Mouse (Mus musculus) retina, postnatal 1 day (tissue): ENCODE measurements at regions not wholly inside any gene's neighbourhood (a gene's known extent, or its start where the extent isn't known, plus 50 kb on each side); places are given as distances from the start of the nearest gene placed in this dataset.
"Not testable (repeated sequence)": the region's sequence is repeated elsewhere in the genome, so short reads cannot be mapped to it uniquely, and the experiment has no call there.

Experiments used
- DNase-seq: peaks from one replicate; pipeline ENCODE4 v3.0.0-alpha.2; 2012

DNA sequence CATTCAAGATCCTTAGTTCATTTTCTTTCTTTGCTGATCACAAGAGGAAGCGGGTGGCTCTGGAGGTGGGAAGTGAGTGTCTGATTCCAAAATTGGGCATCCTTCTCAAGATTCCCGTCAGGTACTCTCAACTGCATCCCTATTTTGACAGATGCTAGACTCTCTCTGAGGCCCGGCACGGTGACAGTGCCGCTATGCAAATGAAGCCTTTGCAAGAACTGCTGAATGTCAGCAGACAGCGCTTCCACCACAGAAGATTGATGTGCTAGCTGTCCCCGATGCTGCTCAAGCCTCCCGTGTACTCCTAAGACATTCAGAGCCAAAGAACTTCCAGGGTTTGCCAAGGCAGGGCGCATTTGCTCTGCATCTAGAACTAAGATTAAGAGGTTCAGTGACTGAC is 50.9 kb upstream of the Cpne4 start:
- DNase-seq: no peak

DNA sequence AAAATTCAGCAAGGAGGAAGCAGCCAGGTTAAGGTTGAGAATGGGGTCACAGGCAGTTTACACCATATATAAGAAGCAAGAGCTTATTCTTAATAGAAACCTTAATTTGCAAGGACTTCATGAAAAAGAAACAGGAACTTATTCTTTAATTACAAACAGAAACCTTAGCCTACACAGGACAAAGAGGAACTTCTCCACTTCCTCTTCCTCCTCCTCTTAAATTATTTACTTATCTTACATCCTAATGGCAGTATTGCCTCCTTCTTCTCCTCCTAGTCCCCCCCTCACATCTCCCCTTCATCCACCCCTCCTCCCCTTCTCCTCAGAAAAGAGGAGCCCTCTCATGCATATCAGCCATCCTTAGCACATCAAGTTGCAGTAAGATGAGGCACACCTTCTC is 56.4 kb upstream of the Cpne4 start:
- DNase-seq: no peak

DNA sequence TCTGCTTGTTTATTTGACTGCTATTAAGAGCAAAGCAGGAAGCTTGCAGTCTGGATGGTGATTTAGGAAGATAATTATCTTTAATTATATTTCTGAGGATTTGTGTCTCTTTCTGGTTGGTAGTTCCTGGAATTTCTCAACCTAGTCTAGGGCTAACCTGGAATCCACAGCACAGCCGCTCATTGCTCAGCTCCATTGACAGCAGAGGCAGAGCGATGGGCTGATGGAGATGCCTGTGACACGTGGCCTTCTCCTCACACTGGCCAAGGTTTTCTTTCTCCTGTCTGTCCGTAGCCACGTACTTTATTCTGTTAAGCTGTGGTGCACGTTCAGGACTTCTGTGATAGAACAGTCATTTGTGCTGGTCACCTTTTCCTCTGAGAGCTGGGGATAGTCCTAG is 57.7 kb upstream of the Cpne4 start:
- DNase-seq: no peak

DNA sequence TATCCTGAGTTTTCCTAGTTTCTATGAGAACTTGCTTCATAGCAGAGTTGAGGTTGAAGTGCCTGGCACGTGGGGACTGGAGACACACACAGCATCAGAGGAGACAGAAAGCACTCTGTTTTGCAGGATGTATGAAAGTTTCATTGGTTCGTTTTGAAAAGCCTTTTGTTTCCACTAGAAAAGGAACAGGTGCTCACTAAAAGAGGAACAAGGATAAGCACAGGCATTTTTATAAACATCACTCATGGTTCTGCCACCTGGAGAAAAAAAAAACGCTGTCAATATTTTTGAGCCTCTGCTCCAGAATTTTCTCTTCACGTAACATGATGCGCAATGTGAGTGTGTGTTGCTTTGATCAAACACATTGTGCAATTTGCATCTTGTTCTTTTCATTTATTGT is 64.6 kb upstream of the Cpne4 start:
- DNase-seq: no peak

DNA sequence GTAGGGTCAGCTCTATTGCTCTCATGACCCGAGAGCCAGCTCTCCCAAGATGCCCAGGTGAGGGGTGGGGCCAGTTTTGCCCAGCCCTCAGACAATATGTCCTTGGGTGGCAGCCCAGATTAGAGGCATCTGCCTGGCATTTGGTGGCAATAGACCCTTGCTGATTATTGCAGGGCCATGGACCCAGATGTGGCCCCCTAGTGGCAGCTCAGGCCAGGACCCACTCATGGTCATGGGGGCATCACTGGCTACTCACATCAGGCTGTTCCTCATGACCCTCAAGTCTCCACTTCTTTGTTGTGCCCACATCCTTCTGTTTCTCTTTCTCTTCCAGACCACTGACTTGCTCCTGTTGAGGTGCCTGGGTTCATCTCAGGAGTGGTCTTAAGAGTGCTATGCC is 66.4 kb upstream of the Cpne4 start:
- DNase-seq: no peak

DNA sequence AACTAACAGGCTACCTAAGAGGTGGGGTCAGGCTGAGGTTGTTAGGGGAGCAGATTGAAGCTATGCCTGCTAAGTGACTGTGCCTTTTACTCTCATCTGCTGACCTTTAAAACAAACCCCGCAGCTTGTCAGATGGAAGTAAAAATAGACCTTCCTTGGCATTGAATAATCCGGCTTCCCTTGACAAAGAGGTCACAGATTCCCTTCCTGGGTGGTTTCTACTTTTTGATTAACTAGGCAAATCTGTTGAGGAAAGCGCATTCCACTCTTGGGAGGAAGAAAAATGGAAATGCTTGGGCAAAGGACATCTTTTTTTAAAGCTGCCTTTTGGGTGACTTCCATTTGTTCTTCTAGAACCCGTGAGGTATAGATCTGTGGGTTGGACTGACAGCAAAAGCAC is 72.3 kb upstream of the Cpne4 start:
- DNase-seq: no peak

DNA sequence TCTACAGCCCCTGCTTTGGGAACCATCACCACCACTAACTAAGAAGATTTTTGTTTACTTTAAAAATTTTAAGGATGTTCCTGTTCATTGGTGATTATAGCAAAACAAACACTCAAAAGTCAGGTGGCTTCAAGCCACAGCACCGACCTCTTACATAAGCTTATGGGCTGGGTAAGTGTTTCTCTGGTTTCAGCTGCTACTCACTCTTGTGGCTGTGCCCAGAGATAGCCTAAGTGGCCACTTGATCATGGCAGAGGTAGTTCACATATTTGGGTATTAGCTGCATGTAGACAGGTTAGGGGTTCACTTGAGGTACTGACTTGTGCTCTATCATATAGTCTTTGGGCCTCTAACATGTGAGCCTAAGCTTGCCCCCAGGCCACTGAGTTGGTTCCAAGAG is 79.8 kb upstream of the Cpne4 start:
- no peak for DNase-seq

DNA sequence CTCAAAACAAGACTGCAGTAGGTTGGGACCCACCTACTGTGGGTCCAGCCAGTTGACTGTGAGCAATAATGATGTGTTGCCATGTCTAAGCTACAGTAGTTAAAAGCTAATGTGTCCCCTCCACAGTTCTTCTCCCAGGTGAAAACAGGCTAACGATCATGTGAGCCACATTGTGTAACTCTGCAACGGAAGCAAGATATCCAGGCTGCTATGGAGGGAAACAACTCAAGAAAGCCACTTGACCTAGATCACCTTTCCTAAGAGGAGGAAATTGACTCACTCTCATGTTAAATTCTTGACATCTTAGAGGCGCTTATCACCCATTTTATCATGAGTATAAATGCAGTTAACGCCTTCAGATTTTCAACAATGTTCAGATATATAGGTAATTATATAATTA is 83.4 kb upstream of the Cpne4 start:
- DNase-seq: no peak

DNA sequence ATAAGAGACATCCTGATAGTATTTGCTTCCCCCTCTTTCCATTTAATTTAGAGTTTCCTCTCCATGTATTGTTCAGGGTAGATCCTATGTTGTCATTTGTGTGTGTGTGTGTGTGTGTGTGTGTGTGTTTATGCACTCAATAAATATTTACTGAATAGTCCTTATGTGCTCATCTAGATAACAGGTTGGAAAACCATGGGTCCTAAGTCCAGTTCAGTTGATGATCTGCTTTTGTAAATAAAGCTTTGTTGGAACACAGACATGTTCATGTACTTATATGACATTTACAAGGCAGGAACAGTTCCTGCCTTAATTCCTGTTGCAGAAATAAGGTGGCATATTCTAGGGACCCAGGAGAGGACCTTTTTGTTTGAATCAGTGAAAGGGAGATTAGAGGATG is 87.0 kb upstream of the Cpne4 start:
- DNase-seq: no peak

DNA sequence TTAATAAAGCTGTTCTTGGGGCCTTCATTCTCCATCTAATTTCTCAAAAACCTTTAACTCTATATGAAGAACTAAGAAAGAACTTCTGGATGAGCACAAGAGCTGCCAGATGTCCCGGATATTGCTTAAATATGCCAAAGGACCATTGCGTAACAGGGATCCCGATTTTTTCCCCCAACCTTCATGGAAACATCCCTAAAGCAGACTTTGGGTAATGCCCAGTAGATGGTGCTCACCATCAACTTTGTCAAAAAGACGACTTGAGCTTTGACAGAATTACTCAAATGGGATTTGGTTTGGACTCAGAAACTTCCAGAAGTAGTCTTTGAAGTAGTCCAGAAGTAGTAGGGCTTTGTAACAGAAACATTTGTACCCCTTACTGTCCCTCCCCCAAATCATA is 89.5 kb upstream of the Cpne4 start:
- no peak for DNase-seq

DNA sequence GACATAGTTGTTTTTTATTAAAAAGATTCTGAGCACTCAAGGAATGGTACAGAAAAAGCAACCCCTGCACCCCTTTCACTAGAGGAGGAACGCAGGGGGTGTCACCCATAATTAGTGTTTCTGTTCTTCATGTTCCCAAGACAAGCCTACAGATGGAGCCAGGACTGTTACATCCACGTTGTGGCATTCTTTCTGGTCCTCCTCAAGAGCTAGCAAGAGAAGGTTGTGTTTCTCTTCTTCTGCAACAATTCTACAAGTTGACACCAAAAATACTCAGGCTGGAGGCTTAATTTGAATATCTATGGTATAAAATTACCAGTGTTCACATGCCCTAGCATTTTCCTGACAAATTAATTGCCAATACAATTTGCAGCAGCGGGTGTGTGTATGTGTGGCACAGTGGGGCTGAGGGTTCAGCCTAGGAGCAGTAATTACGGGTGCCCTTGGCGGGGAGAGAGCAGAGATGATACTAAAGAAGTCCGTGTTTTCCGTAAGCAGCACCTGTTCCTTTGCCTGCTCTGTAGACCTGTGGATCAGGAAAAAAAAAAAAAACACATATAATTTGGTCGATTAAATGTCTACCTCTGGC is 98.4 kb upstream of the Cpne4 start:
- no peak for DNase-seq

DNA sequence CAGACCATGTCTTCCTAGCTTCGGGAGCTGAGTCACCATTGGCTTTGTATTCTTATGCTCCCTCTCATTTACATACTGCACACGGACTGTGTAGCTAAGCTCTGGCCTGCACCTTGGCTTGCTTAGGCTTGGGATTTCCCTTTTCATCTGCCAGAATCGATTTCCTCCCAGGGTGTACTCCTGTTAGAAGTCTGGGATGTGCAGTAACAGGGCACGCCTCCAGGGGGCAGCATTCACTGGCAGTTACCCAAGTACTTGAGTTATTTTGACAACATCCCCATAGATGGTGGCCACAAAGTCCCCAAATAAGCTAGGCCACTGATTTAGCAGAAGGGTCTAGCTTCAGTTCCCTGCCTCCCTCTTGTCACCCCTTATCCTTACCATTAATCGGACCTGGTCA is 102.2 kb upstream of the Cpne4 start:
- peak; percentile 49 for DNase-seq

DNA sequence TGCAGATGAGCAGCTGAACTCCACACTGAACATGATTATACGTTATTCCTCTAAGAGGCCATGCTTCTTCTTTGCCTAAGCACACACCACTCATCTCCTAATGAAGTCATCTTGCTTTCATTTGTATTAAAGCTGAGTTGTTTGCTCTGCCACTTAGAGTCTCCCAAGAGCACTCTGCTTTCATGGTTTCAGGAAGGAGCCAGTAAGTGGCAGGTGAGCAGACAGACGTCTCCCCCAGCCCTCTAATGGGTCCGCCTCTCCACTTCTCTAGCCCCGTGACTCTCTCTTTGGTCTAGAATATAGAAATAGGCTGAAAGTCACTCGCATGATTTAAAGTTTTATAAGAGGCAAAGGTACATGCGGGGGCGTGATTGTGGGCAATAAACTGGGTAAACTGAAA is 103.8 kb upstream of the Cpne4 start:
- no peak for DNase-seq

DNA sequence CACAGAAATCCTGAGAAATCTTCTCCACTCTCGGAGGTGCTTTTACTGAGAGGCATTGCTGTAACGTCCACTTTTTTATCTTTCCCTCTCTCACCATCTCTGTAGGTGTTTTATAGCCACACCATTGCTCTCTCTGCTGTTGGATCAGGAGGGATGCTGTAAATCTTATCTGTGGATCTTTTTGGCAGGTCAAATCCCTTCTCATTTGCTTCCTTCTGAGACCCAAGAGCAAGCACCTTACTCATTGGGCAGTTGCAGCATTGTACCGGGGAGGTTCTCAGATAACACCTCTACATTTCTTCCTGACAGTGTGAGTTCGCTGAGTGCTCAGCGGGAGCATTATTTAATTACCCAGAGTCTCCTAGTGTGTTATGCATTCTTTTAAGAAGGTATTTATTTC is 75.5 kb upstream of the Acpp start:
- no peak for DNase-seq

DNA sequence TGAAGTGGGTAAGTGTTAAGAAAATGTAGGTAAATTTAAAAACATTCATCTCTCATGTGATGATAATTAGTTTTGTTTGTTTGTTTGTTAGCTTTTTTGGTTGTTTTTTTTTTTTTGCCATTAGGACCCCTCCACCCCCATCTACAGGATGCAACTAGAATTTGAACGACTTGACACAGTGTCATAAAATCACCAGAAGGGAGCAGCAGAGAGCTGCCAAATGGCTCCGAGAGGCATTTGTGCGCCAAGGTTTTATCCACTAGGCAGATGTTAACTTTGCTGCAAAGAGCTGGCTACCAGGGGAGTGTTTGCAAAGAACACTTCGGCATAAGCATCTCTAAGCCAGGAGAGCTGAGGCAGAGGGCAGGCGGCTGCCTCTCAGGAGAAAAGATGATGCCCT is 72.7 kb upstream of the Acpp start:
- peak; percentile 82 for DNase-seq

DNA sequence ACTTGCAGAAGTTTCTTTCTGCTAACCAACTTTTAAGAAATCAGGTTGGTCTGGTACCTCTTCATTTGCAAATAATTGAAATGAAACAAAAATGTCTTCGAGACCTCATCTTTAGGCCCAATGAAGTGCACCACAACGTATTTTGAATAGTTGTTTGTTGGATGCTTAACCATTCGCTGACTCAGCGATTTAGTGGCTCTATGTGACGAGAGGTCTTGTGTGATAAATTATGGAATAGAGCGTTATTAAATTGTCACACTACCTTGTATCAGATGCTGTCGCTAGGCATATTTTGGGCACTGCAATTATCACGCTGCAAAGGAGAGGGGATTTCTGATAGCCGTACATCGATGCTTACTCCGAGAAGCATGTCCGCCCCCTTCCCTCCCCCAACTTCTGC is 71.8 kb upstream of the Acpp start:
- peak; percentile 23 for DNase-seq

DNA sequence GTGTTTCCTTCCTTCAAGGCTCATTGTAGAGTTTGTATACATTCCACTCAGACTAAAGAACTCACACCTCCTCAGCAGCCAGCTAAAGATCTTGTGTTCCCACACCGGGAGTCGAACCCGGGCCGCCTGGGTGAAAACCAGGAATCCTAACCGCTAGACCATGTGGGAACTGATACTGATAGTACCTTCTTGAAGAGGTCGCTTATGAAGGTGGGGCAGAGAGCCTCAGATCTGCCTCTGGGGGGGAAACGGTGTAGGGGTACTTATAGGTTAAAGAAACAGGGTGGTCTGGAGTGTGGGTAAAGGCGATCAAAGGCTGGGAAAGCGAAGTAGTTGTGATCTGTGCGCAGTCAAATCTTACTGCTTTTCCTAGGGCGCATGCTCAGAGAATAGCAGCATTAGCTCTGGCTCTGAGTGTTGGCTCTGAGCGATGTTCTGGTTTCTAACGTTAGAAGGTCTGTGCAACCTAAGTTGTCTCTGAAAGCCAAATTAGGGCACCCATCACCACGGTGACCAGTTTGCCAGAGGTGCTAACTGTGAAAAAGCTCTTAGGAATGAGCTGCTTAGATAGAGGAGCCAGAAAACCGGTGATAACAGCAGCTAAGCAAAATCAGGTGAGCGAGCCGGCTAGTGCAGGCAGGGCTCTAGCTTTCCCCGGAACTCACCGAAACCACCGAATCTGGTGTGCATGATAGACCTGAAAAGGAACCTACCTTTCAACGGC is 71.2 kb upstream of the Acpp start:
- DNase-seq: peak; percentile 49

DNA sequence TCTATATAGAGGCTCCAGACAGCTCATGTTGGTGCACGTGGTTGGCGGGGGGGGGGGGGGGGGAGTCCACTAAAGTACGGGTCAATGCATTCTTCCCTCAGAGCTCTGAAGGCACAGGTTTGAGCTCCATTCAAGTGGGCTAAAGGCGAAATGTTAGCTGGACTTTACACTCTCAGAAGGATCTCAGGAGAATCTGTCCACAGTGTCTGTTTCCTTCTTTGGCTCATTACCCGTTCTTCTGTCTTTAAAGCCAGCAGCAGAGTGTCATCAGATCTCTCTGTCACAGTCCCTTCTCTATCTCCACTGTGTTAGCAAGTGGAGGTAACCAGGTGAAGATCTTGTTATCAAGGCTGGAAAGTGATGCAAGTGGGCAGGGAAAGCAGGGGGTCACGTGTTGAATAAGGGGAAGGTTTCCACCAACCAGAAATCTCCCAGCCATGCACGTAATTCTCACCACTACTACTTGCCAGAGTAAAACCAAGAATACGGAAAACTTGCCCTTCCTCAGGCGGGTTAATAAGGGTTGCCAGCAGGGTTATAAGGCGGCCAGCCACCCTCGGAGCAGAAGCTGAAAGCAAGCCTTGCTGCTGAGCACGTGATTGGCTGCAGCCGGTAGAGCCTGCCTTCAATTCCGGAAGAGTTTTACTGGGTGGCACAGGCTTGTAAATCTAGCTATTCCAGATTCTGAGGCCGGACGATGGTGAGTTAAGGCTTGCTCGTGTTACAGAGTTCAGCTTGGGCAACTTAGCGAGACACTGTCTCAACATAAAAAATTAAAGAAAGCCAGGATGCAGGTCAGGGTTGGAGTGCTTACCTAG is 70.2 kb upstream of the Acpp start:
- peak; percentile 38 for DNase-seq

DNA sequence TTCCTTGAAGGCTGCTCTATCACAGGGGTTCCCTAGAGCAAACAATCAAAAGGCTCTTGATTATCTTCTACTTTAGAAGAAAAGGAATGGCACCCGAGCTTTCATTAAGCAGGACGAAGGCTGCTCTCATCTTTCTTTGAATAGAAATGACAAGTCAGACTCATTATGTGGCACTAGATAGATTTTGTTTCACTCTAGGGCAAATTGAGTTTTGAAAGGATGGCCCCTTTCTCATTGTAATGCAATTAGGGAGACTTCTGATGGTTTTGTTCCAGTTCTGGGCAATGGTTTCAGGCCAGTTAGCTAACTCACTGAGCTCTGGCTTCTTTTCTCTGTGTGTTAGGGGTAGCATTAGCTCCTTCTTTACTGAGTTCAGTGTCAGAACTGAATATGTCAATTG is 69.5 kb upstream of the Acpp start:
- peak; percentile 51 for DNase-seq

DNA sequence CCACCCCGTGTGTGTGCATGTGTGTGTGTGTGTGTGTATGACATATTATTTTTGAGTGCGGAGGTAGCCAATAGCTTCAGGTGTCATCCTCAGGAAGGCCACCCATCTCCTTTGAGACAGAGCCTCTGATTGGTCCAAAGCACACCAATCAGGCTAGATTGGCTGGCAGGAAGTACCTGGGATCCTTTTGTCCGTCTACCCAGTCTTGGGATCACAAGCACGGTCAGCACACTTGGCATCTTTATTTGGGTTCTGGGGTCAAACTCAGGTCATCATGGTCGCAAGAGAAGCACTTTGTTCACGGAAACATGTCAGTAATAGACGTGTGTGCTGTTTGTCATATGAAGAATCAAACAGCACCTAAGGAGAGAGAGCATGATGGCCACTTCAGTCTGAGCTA is 68.9 kb upstream of the Acpp start:
- peak; percentile 26 for DNase-seq

DNA sequence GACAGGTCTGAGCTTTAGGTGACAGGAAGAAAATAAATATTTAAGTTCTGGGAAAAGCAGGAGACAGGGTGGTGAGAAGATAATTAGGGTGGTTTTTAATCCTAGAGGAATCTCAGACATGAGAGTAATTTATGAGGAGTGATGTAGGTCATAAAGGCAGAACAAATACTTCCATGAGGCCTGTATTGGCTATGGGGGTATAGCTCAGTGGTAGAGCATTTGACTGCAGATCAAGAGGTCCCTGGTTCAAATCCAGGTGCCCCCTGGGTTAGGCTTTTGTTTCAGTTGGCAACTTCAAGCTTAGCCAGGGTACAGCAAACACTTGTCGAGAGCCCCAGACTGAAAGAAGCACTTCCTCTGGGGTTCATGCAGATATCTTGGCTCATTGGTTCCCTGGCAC is 66.3 kb upstream of the Acpp start:
- DNase-seq: no peak

DNA sequence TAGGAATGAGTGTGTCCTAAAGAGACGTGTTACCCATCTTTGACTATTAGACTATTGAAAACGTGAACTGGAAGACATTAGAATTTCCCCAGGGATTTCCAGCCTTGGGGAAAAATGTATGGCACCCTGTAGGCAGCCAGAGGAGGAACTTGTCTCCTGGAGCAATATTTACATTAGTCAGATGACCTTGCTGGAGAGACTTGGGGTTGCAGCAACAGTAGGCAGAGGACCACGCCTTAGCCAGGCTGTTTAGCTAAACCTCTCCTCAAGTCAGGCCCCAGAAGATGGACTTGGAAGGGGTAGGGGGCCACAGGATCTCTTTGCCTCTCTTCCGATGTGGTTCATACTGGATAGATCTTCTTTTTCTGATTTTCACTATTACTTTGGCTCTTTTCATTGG is 64.1 kb upstream of the Acpp start:
- DNase-seq: no peak

DNA sequence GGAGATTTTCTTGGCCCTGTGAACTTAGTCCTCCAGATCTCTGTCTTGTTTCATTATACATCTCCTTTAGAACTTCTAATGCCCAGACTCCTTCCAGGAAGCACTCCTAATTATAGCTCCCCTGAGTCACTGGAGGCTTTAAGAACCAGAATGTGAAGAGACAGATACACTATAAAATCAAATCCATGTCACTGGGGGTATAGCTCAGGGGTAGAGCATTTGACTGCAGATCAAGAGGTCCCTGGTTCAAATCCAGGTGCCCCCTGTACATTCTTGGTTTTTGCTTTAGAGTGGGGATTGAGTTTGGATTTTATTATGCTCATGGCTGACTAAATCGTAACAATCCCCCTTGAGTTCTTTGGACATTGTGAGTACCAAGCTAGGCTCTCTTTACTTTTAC is 62.4 kb upstream of the Acpp start:
- no peak for DNase-seq

DNA sequence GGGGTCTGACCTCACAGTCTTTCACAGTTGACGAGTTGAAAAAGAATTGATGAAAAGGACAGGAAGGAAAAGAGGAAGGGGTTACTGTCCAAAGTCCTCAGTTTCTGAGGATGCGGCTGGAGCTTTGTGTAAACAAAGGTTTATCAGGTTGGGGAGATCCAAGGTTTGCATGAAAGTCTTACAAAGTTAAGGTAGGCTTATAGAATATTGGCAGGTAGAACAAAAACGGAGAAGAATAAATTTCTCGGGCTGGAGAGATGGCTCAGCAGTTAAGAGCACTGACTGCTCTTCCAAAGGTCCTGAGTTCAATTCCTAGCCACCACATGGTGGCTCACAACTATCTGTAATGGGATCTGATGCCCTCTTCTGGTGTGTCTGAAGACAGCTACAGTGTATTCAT is 60.9 kb upstream of the Acpp start:
- DNase-seq: not testable (repeated sequence)
